Mouse (Mus musculus) small intestine, adult 2 months (tissue): ENCODE measurements around the gene Chchd10.

Source experiments
- CTCF ChIP-seq: fragments of 200-500 bp; IDR thresholded peaks from 2 replicates; pipeline ENCODE4 v1.5.1; 2012; ENCODE audit warnings: low read depth, mild to moderate bottlenecking, control low read depth, inconsistent platforms, low read length, moderate library complexity, mixed read lengths; ENCODE audit not compliant: insufficient replicate concordance, insufficient read length; ENCODE audit errors: extremely low read depth
- POLR2A ChIP-seq: fragments of 200-500 bp; IDR thresholded peaks from 2 replicates; pipeline ENCODE4 v1.6.1; 2012; ENCODE audit warnings: low read depth, mild to moderate bottlenecking, control low read depth, inconsistent platforms, low read length, moderate library complexity

GRCm38 (mm10) chr10:75906882-75907281 lies 26.0 kb upstream of the Chchd10 start:
- TF ChIP-seq CTCF (no peak), POLR2A (no peak)
